Comparison of ENCODE assay signal across 8 mouse cellular contexts in the genomic region with DNA sequence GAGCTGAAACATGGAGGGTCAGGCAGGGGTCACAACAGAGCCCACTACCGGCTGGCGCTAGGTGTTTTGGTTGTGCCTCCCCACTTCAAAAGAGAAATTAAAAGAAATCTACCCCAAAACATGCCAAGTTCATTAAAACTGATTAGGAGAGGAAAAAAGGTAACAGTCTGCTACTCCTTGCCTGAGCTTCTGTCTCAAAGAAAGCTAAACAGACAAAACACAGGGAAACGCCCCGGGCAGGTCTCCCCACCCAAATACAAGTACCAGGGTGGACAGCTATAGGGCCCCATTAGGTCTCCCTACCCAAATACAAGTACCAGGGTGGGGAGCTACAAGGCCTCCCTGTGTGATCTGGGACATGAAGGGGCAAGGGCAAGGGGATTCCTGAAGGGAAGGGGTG. TPM values are rescaled to one million over a fixed set of nuclear protein-coding genes. Genes with fewer than 3 reads are reported as not detected.
DNase-seq lines count a peak whose midpoint lies in the region; ATAC-seq lines count a peak whose summit lies in the region.
"Had no signal": no experiment of that assay in that cellular context is flagged by ENCODE, and none has a peak within 500 bp of the region (broad histone marks: within the 10 kb centered on the region; RNA-seq: fewer than 3 reads in every experiment).

Gm26602 (plus strand) TSS at position 301 of the 400 bp plus-strand sequence.

- no peak for ATAC-seq in lung, embryonic 15.5 days (ENCODE audit: borderline replicate concordance, extremely low read depth, low FRiP score, low TSS enrichment)
- ATAC-seq in forebrain, embryonic 16.5 days = no peak
- no peak for ATAC-seq in liver, embryonic 12.5 days
- no peak for ATAC-seq in stomach, embryonic 15.5 days (ENCODE audit: insufficient read depth, low FRiP score, low read depth)

- WGBS in lung, embryonic 15.5 days = 91% methylated on average over 4 of the region's 4 CpGs
- 91% methylated on average over 4 of the region's 4 CpGs for WGBS in forebrain, embryonic 16.5 days
- WGBS in liver, embryonic 12.5 days (ENCODE audit: insufficient replicate concordance) = 85% methylated on average over 4 of the region's 4 CpGs
- 91% methylated on average over 4 of the region's 4 CpGs for WGBS in stomach, embryonic 15.5 days

- H3K9me3 ChIP-seq in lung, embryonic 15.5 days = no peaks in the 10 kb centered on the region
- no peaks in the 10 kb centered on the region for H3K9me3 ChIP-seq in forebrain, embryonic 16.5 days (ENCODE audit: control insufficient read depth, low read length)
- H3K9me3 ChIP-seq in liver, embryonic 12.5 days (replicated peaks) = no peaks in the 10 kb centered on the region
- H3K9me3 ChIP-seq in stomach, embryonic 15.5 days = no peaks in the 10 kb centered on the region

- peaks cover 31% of the 10 kb centered on the region for H3K4me1 ChIP-seq in lung, embryonic 15.5 days
- peaks cover 27% of the 10 kb centered on the region for H3K4me1 ChIP-seq in forebrain, embryonic 16.5 days (replicated peaks; ENCODE audit: control insufficient read depth, insufficient read depth, low read length)
- H3K4me1 ChIP-seq in liver, embryonic 12.5 days = peaks cover 67% of the 10 kb centered on the region
- peaks cover 26% of the 10 kb centered on the region for H3K4me1 ChIP-seq in stomach, embryonic 15.5 days

- no peak within 1 kb of the TSS for H3K9ac ChIP-seq in lung, embryonic 15.5 days
- H3K9ac ChIP-seq in forebrain, embryonic 16.5 days (replicated peaks; ENCODE audit: low read depth, low read length) = no peak within 1 kb of the TSS
- H3K9ac ChIP-seq in liver, embryonic 12.5 days = peak within 1 kb of the TSS; percentile 51; the same call in 1 of the 2 replicates
- H3K9ac ChIP-seq in stomach, embryonic 15.5 days = no peak within 1 kb of the TSS

- H3K4me3 ChIP-seq in lung, embryonic 15.5 days = no peak within 1 kb of the TSS
- no peak within 1 kb of the TSS for H3K4me3 ChIP-seq in forebrain, embryonic 16.5 days (replicated peaks; ENCODE audit: low read length)
- H3K4me3 ChIP-seq in liver, embryonic 12.5 days = no peak within 1 kb of the TSS
- no peak within 1 kb of the TSS for H3K4me3 ChIP-seq in stomach, embryonic 15.5 days (replicated peaks)

- H3K36me3 ChIP-seq in lung, embryonic 15.5 days = peaks cover 37% of the 10 kb centered on the region
- peaks cover 2% of the 10 kb centered on the region; the same call in 1 of the 2 replicates for H3K36me3 ChIP-seq in forebrain, embryonic 16.5 days (ENCODE audit: control insufficient read depth, insufficient read depth)
- H3K36me3 ChIP-seq in liver, embryonic 12.5 days = peaks cover 49% of the 10 kb centered on the region
- peaks cover 31% of the 10 kb centered on the region for H3K36me3 ChIP-seq in stomach, embryonic 15.5 days

- DNase-seq in lung, postnatal 36 days = no peak
- no peak for DNase-seq in cerebellum, postnatal 14 days
- DNase-seq in adrenal gland, adult 18-20 months (ENCODE audit: low spot score in 2 of 2) = no peak
- DNase-seq: left cerebral cortex, postnatal 4 days had no signal

- peak within 1 kb of the TSS; percentile 70; the same call in 1 of the 2 replicates for H3K27ac ChIP-seq in lung, embryonic 15.5 days
- H3K27ac ChIP-seq in forebrain, embryonic 16.5 days (ENCODE audit: low read length) = peak within 1 kb of the TSS; percentile 92
- H3K27ac ChIP-seq in liver, embryonic 12.5 days = peak within 1 kb of the TSS; percentile 86
- H3K27ac ChIP-seq in stomach, embryonic 15.5 days = peak within 1 kb of the TSS; percentile 70

- H3K27me3 ChIP-seq in lung, embryonic 15.5 days = no peaks in the 10 kb centered on the region
- no peaks in the 10 kb centered on the region for H3K27me3 ChIP-seq in forebrain, embryonic 16.5 days (replicated peaks; ENCODE audit: control insufficient read depth, insufficient read depth, low read length)
- H3K27me3 ChIP-seq in liver, embryonic 12.5 days (replicated peaks) = no peaks in the 10 kb centered on the region
- H3K27me3 ChIP-seq in stomach, embryonic 15.5 days (replicated peaks) = no peaks in the 10 kb centered on the region

- peak within 1 kb of the TSS; percentile 48; the same call in 1 of the 2 replicates for H3K4me2 ChIP-seq in lung, embryonic 15.5 days
- no peak within 1 kb of the TSS; the same call in 1 of the 2 replicates for H3K4me2 ChIP-seq in forebrain, embryonic 16.5 days (ENCODE audit: low read length)
- peak within 1 kb of the TSS; percentile 50; the same call in 1 of the 2 replicates for H3K4me2 ChIP-seq in liver, embryonic 12.5 days
- no peak within 1 kb of the TSS for H3K4me2 ChIP-seq in stomach, embryonic 15.5 days

RNA-seq across cellular contexts. Expression of gene Gm26602, which starts in this region (rescaled TPM):
- polyA plus RNA-seq in lung, embryonic 15.5 days (2015; fragmentation: Nextera tagmentation; extraction: Ambion mirVana) = 1.2 and 1.7 TPM in 2 replicates
- polyA plus RNA-seq in forebrain, embryonic 16.5 days (2015; fragmentation: Nextera tagmentation; extraction: Ambion mirVana) = 17.7 and 36.3 TPM in 2 replicates
- polyA plus RNA-seq in liver, embryonic 12.5 days (2016; fragmentation: Nextera tagmentation; extraction: Ambion mirVana) = 0.98 and 11.0 TPM in 2 replicates
- polyA plus RNA-seq in stomach, embryonic 15.5 days (2015; fragmentation: Nextera tagmentation; extraction: Ambion mirVana) = 4.4 and 13.3 TPM in 2 replicates
- not detected for total RNA-seq in adrenal gland, adult 18-20 months (2021)
- total RNA-seq: left cerebral cortex, postnatal 4 days had no signal

Comparison
In these comparisons a context has a peak if more than half of its experiments do, and no peak if none do; other contexts are left out.
1. H3K4me2 ChIP-seq: peak in lung, embryonic 15.5 days (single experiment) and liver, embryonic 12.5 days (single experiment); none in forebrain, embryonic 16.5 days (single experiment) and stomach, embryonic 15.5 days (single experiment).
2. Peak in every context shown above with its lines, with median percentiles within 50 percentile points of each other: H3K27ac ChIP-seq.